Mouse (Mus musculus): Measurements from ENCODE around the gene Cacna2d2.

Gene Cacna2d2

DNA sequence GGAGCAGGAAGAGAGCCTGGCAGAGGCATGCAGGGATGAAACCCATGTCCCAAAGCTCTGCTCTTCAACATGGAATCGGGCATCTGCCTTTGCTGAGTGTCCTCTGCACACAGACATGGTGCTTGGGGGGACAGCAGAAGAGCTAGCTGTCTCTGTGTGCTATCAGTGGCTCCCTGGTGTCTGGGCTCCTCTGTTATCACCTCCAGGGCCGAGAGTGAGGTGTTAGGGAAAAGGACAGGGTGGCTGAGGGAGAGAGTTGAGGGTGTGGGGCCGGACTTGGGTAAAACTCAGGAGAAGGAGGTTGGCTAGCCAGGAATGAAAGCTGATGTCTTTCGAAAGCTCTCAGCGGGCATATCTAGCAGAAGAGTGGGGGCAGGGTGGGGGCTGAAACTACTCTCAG, 63.5 kb downstream of the Cacna2d2 start:
- no peak for DNase-seq (ENCODE audit: low read depth, low spot score)

DNA sequence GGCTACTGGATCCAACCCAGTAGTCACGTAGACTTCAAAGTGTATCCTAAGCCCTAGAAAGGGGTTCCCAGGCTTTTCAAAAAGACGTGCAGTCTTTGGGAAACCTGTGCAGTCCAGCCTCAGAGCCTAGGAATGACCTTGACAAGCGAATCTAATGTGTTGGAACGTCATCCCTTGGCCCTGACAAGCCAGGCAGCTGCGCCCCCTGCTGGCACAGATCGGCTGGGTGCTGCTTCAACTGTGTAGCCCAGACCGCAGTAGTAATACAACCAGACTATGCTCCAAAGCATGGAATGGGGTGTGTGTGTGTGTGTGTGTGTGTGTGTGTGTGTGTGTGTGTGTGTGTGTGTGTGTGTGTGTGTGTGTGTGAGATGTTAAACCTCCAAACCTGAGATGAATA, 64.1 kb downstream of the Cacna2d2 start:
- peak; percentile 70 for DNase-seq (ENCODE audit: low read depth, low spot score)

DNA sequence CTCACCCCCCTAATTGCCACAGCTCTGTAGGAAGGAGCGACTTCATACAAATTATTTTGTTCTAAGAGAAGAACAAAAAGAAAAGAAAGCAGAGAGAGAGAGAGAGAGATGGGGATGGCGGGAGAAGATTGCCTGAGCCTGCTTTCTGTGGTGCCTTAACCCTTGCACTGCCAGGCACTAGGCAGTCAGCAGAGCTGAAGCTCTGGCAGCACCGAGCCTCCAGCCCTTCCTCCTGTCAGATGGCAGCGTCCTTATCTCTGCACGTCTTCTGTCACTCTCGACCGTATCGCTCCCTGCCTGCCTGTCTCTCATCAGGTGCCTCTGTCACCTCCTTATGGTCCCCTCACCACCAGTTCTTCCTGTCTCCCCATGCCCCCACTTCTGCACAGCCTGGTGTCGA, 64.7 kb downstream of the Cacna2d2 start:
- DNase-seq (ENCODE audit: low read depth, low spot score): no peak

DNA sequence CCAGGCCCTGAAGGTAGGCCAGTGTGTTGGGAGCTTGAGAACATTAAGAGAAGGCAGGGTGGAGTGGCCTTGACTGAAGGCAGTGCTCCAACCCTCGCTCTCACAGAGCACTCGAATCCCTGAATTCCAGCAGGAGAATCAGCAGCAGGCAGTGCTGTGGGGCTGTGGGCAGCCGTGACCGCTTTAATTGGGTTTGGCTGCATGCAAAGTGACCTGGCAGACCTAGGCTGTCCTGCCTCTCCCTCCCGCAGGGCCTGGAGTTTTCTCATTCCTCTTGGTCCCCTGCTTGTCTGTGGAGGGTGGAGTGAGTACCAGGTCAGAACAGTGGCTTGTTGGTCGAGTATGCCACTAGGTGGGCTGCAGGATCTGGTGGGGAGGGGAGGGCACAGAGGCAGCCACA, 66.2 kb downstream of the Cacna2d2 start:
- no peak for DNase-seq (ENCODE audit: low read depth, low spot score)

DNA sequence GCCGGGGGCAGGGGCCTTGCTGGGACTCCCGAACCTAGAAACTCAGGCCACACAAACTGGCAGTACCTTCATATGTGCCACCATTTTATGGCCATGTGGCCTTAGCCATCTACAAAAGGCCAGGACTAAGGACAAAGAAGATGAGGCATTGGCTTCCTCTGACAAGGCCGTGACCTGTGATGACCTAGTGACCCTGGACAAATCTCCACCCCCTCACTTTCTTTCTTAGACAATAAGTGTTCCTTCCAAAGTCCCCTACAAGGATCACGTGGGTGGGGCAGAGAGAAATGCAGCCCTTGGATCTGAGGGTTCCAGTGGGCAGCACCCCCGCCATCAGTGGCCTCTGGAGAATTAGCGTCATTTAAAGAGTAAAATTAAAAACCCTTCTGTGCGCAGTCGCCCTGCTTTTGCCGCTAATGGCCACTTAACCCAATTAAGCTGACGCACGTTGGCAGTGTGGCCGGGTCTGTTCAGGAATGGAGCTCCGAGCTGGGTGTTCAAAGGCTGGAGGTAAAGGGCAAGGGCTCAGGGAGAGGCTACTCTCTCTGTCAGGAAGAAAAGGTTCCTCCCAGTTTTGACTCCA, 69.9 kb downstream of the Cacna2d2 start:
- DNase-seq (ENCODE audit: low read depth, low spot score): no peak

DNA sequence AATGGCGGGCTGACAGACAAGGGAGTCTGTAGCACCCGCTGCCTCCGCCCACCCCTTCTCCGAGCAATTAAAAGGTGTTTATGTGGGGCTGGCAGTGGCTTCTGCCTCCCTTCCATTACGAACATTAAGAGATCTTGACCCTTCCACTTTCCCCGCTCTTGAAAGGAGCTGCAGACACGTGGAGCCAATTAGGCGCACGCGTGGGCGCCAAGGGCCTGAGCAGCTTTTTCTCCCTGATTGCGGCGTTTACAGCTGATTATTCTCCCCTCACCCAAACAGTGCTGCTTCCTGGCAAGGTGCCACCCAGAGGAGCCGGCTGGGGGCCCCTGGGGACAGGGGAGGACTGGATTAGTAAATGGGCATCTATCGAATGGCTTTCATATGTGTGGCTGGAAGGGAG, 71.0 kb downstream of the Cacna2d2 start:
- DNase-seq (ENCODE audit: low read depth, low spot score): no peak

DNA sequence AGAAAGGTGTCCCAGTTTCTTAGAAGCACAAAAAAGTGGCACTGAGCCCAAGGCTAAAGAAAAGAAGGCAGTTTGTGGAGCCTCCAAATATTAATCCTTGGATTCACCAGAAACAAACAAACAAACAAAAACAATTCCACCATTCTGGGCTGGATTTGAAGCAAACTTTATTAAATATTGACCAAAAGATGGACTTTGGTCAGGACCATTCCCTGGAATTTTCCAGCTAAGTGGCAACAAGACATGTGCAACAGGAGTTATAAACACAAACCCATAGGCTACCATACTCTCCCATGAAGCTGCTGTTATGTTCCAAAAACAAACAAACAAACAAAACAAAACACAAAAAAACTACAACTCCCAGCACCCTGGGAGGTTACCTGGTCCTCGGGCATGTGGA, 74.6 kb downstream of the Cacna2d2 start:
- DNase-seq (ENCODE audit: low read depth, low spot score): no peak

DNA sequence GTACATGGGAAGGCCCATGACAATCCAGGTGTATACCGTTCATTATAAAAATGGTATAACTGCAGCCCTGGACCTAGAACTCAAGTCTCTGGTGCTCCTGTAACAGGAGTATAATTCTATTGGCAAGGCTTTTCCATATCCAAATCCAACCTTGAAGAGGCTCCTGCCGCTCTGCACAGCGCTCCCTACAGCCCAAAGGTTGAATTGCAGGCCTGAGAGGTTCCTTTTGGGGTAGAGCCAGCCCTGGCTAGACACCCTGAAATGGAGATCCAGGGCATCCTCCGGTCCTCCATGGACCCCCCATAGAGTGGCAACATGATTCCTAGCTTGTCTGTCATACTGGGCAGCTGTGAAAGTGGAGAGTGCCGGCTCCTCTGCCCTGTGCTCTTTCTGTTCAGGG, 79.6 kb downstream of the Cacna2d2 start:
- no peak for DNase-seq (ENCODE audit: low read depth, low spot score)

DNA sequence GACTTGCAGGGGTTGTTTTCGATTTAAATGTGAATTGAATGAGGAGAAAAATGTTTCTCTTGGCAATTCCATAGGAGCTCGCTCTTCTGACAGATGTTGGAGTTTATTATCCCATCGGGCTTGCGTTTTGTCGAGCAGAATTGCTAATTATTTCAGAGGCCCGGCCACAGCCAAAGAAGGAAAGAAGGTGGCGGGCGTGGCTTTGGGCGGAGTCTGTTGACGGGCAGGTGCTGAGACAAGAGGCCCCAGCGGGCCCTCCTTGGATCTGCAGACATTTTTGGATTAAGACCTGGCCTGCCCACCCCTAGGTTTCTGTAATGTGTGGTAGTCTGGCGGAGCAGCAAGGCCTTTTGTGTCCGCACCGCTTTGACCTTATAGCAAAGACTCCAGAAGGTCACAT, 80.2 kb downstream of the Cacna2d2 start:
- DNase-seq (ENCODE audit: low read depth, low spot score): no peak

DNA sequence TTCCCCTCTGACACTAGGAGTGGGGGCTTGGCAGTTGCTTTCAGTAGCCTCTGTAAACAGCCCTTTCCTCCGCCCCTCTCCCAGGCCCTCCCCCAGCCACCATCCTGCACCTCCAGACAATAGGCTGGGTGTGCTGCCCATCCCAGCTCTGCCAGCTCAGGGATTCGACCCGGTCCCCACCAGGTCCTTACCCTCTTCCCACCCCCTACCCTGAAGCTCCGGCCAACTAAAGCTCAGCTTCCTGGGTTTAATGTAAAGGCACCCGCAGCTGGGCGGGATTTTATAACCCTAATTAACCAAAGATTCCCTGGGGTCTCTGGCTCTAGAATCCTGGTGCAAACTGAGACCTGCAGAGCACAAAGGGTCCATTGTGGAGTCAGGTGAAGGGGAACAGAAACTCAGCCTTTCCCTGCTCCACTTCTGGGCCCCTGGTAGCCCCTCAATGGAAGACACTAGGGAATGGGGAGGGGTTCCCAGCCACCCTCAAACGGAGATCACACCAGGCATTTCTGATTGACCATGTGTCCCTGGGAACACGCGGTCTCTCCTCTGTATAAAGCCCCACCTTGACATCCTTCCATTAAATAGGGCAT, 81.2 kb downstream of the Cacna2d2 start:
- peak; percentile 43 for DNase-seq (ENCODE audit: low read depth, low spot score)

DNA sequence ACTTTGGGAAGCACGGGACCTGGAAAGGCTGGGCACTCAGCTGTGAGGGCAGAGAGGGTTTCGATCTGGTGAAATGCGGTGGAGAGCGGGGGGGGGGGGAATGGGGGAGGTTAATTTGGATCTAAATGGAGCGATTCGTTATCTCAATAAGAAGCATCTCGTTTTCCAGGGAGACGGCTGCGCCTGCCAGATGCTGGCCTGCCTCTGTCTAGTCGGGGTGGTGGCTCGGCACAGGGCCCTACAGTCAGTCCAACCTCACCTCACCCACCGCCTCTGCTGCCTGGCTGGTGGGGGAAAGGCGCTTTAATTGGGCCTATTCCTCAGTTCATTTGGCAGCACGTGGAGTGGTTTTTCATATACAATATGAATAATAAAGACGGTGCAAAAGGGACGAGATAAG, 81.9 kb downstream of the Cacna2d2 start:
- DNase-seq (ENCODE audit: low read depth, low spot score): no peak

DNA sequence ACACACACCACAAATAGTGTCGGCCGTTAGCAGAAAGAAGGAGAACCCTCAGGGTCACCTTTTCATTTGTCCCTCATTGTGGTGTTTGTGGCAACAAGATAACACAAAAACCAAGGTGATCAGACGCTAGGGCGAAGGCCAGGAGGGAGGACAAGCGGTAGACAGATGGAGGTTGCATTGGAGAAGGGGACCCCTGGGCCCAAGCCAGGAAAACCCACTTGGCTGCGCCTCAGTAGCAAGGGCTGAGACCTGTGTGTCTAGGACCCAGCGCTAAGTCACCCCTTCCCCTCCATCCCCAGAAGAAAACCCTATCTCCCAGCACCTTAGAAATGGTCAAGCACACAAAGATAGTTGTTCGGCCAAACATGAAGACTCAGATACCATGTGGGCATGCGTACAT, 82.6 kb downstream of the Cacna2d2 start:
- DNase-seq (ENCODE audit: low read depth, low spot score): no peak

DNA sequence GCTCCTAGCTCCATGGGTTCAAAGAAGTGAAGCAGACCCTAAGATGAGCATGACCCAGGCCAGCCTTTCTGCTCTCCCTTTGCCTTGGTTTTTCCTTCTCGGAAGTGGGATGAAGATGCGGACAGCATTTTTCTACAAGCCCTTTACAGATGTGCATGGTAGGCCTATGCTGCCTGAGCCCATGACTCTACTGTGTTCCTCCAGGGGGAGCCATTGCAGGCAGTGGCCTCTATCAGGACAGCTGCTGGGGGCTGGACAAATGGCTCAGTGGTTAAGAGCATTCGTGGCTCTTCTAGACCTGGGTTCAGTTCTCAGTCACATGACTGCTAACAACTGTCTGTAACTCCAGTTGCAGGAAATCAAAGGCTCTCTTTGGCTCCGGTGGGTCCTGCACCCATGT, 83.4 kb downstream of the Cacna2d2 start:
- DNase-seq (ENCODE audit: low read depth, low spot score): no peak

DNA sequence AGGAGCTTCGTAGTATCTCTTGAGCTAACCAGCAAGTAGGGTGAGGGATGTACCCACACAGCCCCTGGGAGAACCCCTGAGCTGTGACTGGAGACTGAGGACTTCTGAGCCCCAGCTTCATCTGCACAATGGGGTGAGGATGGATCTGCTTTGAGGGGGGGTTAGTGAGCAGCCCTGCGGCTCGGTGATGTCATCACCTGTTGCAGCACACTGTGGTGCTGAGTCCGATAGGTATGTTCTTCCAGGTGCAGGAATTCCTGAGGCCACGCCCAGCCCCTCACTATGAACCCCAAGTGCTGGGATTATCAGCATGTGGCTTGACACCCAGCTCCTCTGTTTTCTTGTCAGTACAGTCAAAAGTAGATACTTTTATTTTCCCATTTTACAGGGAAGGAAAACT, 84.3 kb downstream of the Cacna2d2 start:
- DNase-seq (ENCODE audit: low read depth, low spot score): no peak

DNA sequence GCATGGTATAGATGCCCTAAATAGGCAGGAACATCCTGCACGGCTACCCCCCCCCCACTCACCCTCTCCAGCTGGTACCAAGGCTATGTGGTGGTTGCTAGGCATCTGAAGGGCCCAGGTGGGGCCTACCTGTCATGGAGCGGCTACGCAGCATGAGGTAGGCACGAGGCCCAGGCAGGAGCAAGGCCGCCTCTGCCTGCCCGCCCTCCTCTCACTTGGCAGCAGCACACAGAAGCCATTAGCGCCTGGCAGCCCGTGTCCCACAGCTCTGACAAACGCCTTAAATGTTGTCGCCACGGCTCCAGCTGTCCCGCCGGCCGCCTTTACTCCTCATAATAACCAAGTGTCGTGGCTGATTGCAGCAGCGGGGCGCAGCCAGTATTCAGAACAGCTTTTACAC, 84.9 kb downstream of the Cacna2d2 start:
- no peak for DNase-seq (ENCODE audit: low read depth, low spot score)

DNA sequence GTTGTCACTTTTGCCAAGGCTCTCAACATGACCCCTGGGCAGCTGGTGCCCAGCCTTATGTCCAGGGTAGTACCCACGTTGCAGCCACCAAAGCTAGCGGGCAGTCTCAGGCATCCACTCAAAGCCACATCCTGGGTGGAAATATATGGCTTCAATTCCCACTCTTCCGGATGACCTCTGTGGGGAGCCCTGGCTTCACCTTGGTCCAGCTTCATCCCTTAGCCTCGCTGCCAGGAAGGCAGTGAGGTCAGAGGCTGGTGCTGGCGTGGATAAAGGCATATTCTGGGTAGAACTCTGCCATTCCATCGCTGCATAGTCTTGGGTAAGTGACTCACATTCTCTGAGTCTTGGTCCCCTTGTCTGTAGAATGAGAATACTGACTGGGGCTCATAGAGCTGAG, 85.4 kb downstream of the Cacna2d2 start:
- no peak for DNase-seq (ENCODE audit: low read depth, low spot score)

DNA sequence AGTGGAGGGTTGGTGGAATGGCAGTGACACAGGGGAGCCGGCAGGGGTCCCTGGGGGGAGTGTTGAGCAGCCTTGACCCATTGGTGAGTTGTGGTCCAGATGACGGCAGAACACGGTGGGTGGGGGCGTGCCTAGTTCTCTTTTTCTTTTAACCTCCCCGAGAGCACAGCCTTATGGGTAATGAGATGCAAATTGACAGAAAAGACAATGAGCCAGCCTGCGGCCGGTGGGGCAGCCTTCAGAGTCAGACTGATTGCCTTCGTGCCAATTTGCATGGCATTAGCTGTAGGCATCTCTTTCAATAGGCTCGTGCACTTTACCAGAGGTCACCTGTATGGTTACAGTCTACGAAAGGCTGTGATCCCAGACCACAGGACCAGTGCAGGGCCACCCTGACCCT, 86.7 kb downstream of the Cacna2d2 start:
- no peak for DNase-seq (ENCODE audit: low read depth, low spot score)

DNA sequence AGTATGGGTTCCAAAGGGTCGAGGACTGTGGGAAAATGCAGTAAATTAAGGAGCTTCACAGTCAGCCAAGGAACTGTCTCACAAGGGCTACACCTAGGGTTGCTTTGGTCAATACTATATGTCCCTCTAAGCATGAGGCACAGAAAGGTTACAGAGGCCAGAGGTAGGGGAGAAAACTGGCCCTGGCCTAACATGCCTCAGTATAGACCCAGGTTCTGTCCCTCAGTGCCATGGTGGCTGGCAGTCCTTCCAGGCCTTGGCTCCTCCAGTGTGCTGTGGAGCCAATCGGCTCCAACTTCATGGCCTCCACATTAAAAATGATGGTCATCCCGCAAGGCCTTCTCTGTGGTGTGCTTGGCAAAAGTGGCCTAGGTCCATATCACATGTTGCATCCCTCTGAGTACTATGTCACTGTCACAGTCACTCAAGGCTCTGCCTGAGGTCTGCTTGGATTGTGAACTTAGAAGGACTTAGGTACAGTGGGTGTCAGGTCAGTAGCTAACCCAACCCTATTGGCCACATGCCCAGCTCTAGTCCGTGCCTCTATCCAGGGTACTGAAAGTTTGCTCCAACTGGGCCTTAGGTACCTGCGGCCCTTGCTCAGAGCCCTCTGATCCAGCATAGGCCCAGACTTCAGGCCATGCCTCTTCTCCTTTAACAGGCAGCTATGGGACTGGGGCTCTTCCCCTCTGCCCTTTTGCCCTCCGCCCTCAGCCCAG, 87.3 kb downstream of the Cacna2d2 start:
- peak; percentile 51 for DNase-seq (ENCODE audit: low read depth, low spot score)

DNA sequence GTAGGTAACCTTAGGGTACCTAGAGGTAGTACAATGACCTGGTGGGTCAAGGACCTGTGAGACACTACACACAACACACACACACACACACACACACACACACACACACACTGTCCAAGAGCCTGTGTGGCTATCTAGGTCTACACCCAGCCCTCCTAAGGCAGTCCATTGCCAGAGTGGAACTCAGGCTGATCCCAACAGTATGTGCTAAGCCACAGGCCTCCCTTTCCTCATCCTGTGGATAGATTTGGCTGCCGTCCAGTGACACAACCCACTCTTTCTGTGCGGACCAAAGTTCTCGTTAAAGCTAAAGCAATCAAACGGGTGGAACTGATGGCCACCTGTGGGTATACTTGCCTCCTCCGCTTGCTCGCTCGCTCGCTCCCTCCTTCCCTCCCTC, 90.7 kb downstream of the Cacna2d2 start:
- DNase-seq (ENCODE audit: low read depth, low spot score): no peak

DNA sequence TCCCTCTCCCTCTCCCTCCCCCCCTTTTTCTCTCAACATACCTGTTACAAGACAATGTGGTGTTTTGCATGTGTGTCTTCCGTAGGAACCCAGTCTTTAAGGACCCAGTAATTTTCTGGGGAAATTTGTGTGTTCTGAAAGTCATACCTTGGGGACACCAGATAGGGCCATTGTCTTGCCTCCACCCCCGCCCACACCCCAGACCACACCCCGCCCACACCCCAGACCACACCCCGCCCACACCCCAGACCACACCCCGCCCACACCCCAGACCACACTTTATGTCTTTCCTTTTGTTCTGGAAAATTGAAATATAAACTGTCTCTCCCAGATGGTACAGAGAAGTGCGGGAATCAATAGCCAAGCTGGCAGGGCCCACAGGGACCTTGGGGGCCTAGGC, 91.2 kb downstream of the Cacna2d2 start:
- DNase-seq (ENCODE audit: low read depth, low spot score): no peak

DNA sequence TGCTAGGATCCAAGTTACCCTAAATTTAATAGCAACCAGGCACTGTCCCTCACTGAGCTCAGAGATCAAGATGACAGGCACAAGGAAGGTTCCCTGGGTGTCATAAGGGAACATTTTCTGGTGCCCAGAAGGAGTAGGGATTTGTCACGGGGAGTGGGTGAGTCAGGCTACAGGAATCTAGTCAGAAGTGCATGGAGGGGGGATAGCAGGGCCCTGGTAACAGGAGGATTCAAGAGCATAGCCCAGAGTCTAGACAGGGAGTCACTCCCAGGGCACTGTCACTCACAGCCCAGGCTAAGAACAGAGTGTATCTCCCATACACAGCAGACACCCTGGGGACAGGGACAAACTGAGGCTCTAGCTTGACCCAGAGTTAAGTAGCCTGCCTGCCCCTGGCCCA, 94.1 kb downstream of the Cacna2d2 start:
- no peak for DNase-seq (ENCODE audit: low read depth, low spot score)

DNA sequence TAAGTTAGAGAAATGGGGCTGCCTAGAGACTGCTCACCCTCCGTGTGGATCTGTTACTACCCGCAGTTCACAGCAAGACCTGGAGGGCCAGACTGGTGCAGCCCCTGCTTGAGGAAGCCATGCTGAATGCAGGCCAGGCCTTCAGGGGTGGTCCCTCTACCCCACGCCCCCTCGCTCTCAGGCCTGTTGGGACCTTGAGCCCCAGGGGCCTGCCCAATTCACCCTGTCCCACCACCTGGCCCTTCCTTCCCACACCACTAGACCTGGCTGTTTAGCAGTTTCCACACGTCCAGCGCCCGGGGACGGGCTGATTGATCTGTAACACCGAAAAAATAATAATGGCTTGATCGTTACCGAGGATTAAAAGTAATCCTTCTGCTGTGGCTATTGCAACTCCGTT, 94.8 kb downstream of the Cacna2d2 start:
- DNase-seq (ENCODE audit: low read depth, low spot score): no peak

DNA sequence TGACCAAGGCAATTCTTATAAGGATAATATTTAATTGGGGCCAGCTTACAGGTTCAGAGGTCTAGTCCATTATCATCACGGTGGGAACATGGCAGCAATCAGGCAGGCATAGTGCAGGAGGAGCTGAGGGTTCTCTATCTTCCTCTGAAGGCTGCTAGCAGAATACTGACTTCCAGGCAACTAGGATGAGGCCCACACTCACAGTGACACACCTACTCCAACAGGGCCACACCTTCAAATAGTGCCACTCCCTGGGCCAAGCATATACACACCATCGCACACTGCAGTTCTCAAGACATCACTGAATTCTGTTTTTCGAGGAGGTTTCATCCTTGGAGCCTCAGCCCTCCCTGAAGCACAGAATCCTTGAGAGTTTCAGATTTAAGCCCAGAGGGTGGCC, 96.9 kb downstream of the Cacna2d2 start:
- no peak for DNase-seq (ENCODE audit: low read depth, low spot score)

Data from embryo, embryonic 11.5 days (tissue).